Mouse (Mus musculus) ovary, adult 18-20 months (tissue): ENCODE data around the gene Tmem59l.

Source experiments
- DNase-seq: peaks from one replicate; pipeline ENCODE4 v3.0.0; 2022; ENCODE audit warnings: low spot score, mixed read lengths

Gene Tmem59l

DNA sequence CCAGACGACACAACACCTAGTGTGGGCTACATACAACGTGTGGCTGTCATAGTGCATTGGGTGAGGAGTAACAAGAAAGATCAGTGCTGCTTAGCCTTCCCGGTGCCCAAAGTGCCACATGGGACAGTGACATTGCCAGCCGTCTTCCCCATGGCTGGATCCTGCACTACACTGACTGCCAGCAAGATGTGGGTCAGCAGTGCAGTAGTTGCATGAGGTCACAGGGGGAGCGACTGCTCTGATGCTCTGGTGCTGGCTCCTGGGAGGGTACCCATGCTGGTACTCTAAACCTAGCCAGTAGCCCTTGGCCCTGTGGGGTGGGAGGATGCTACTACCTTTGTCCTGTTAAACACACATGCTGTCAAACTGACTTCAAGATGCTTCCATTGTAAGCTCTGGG, 27.0 kb downstream of the Tmem59l start:
- DNase-seq, result no peak

DNA sequence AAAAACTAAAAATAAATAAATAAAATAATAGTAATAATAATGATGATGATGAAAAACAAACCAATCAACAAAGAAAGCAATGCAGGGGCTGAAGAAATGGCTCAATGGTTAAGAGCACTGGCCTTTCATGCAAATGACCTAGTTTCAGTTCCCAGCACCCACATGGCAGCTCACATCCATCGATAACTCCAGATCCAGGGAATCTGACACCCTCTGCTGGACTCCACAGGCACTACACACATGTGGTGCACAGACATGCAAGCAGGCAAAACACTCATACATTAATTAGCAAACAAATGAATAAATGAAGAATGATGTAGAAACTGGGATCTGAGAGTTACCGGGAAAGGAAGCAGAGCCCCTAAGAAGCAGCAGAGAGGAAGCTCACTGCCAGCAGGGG, 27.5 kb downstream of the Tmem59l start:
- DNase-seq, result no peak

DNA sequence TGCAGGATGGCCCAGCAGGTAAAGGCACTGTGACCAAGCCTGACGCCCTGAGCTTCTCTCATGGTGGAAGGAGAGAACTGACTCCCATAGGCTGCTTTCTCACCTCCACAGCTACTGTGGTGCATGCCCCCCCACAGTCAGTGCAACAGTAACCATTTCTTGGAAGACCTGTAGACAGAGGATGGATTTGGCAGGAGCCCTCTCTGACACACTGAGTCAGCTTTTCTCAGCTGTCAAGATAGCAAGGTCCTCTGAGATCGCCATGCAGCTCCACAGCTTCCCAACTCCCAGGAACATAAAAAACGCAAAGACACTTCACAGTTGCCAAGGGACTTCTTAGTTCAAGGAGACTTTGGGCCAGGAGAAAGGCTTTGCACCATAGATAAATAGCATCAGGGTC, 28.7 kb downstream of the Tmem59l start:
- no peak for DNase-seq

DNA sequence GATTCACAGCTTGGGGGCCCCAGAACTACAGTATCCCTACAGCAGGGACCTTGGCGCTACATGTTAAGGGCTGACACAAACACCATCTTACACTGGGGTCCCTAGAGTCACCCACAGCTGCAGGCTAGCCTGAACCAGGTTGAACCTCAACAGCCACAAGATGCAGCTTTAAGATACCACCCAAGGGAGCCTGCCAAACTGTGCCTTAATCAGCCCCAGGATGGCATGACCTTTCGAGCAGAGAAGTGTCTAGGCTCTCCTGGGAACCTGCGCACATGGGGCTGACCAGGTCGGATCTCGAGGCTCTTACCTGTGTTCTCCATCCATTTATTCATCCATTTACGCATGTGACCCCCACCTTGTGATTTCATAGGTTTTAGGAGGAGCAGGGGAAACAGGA, 29.3 kb downstream of the Tmem59l start:
- DNase-seq, result no peak

DNA sequence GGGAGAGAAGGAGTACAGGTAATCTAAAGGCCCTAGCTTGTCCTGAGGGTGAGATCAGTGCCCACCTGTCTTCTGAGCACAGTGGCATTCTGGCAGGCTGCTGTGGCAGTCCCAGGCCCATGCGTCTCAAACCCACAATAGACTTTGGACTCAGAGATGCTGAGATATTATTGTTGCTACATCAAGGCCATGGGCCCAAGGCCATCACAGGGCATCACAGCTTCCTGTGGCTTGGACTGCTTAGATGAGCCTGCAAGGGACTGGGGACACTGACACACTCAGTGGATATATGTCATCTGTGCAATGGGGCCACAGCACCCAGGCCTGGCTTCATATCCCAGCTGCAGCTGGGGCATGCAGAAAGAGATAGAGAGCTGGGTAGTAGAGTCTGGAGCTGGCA, 30.2 kb downstream of the Tmem59l start:
- DNase-seq, result peak; percentile 48

DNA sequence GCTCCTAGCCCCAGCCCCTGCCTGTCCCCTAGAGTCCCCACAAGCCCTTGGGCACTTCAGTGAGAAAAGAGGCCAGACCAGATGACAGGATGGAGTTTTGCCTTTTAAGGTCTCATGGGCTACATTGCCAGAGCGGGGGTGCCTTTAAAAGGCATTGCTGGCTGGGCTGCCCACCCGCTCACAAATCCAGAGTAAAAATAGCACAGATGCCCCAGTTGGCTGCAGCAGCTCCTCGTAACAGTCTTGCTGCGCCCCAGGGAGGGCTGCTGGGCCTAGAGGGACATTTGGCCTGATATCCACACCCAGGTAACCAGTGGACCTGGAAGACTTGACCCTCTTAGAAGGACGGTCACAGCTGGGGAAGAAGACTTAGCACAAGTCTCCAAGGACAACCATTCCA, 33.3 kb downstream of the Tmem59l start:
- DNase-seq, result no peak

DNA sequence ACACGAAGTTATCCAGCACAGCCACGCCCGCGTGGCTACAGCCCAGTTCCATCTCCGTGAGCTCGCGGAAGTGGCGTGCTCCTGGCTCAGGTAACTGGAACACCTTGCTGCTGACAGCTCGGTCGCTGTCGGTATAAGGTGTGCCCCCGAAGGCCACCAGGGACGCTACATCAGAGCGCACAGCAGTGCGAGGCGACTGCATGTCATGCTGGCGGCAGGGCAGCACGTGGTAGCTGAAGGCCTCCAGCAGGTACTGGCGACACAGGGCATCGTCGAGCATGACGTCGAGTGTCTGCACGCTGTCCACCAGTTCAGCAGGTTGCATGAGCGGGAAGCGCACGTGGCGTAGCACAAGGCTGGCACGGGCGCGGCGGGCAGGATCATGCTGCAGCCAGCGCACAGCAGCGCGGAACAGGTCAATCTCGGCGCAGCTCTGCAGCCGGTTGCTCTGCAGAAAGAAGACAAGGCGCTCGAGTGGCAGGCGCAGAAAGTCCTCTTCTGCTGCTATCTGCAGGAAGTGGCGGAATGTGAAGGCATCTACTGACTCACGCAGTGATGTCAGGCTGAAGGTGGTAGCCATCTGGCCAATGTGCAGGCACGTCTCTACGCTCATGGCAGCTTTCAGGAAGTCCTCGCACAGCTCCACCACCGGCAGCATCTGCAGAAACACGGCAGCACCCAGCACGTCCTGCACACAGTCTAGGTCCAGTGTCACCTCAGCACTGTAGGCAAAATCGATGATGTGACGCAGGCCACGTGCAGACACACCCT, 34.8 kb downstream of the Tmem59l start:
- no peak for DNase-seq

DNA sequence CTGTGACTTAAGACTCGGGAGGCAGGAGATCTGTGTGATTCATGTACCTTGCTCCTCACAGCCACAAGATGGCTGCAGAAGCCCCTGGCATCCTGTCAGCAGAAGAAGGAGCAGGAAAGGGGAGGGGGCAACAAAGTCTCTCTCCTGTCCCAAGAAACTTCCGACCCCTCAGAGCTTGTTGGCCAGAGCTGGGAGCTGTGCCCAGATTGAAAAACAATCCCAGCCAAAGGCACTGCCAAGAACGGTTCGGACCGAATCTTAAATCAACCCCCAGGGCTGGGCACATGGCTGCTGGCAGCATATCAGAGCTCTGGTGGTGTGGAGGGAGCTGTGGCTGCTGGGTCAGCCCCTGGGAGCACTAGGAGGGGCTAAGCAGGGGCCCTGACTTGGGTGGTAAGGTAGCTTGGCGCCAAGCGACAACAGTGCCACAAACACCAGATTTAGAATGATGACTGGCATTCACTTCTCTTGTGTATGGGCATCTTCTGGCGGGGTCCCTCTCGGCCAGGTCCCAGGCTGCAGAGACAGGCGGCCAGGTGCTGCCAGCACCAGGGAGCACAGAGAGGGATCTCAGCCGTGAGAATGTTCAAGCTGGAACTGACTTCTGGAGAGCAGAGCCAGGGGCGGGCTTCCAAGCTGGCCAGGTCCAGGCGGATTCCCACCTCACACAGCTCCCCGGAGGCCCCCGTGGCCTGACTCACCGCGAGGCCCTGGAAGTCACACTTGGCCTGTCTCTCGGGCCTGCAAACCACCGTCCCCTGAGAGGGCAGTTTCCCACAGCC, 39.3 kb downstream of the Tmem59l start:
- DNase-seq, result no peak

DNA sequence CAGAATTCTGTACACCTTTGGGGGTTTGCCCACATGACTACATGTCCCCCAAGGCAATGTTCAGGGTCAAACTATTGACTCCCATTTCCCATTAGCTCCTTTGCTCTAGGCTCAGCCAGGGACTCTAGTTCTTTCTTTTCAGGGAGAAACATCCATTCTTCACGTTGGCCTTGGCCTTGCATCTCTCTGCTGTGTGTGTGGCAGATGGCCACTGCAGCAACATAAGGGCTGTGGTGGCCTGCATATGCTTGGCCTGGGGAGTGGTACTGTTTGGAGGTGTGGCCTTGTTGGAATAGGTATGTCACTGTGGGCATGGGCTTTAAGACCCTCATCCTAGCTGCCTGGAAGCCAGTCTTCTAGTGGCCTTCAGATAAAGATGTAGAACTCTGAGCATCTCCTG, 41.2 kb downstream of the Tmem59l start:
- DNase-seq, result no peak

DNA sequence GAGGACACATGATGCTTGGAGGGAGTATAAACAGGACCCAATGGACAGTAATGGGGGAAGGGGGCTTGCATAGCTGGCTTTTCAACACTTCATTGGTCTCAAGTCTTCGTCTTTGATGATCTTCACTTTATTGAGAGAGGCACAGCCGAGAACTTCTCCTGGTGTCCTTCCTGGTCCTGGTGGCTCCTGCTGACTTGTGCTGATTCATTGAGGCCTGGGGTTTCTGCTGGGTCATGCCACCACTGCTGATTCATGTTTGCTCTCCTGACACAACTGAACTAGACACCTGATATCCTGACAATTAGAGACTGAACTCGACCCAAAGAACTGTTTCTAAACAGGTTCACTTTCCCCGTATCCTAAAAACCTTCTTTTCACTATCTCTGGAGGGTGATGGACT, 43.8 kb downstream of the Tmem59l start:
- DNase-seq, result no peak

DNA sequence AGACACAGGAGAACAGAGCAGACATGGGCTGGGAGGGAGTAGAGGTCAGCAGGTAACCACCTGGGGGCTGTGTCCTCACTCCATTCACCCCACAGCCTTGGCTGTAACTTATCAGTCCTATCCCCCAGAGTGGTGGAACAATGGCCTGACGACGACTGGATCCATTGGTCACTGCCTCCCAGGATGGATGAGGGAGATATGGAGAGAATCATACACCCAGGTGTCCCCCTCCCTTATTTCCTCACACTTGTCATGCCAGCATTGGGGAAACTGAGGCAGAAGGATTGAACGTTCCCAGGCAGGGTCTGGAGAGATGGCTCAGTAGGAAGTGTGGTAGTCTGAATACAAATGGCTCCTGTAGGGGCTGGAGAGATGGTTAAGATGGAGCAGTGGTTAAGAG, 45.6 kb downstream of the Tmem59l start:
- DNase-seq, result no peak

DNA sequence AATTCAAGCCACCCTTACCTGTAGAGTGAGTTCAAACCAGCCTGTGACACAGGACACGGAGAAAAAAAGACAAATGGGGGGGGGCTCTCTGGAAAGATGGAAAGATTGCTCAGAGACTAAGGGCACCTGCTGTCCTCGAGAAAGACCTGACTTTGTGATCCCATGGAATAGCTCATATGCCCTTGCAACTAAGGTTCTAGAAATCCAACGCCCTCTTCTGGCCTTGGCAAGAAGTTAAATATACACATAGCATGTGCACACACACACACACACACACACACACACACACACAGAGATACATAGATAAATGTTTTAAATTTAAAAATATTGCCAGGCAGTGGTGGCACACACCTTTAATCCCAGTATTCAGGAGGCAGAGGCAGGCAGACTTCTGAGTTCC, 46.9 kb downstream of the Tmem59l start:
- DNase-seq, result no peak

DNA sequence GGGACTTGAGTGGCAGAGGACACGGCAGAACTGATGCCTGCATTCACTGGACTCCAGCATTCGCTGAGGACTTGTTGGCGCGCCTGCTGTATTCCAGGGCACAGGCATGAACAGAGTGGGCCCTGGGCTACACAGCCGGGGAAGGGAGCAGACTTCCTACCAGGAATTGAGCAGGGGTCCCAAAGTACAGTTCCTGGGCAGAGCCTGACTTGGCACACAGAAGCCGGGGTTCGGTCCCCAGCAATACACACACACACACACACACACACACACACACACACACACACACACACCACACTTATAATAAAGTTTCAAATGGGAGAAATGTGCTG, 47.3 kb downstream of the Tmem59l start:
- no peak for DNase-seq

DNA sequence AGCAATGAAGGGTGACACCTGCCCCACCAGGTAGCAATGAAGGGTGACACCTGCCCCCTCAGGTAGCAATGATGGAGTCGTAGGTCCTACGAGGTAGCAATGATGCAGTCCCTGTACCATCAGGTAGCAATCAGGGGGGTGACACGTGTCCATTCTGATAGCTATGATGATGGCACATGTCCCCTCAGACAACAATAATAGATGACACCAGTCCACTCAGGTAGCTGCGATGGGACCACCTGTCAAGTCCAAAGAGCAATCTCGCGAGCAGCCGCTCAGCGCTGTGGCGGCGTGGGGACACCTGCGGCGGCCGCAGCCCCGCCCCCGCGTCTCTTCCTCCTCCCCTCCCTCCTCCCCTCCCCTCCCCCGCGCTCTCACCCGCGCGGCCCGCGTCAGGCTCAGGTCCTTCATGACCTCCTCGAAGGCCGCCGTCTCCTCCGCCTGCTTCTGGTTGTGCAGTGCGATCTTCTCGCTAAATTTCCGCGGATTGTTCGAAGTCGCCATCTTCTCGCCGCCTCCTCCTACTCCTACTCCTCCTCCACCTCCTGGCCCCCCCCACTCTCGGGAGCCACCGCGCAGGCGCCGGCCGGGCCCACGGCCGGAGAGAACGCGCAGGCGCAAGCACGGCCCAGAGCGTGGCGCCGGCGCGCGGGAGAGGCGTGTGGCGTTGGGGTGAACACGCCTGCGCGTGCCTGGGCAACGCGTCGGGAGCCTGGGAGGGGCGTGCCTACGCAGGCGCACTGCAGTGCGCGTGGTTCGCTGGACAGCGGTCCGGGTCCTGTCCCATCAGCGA, 47.9 kb downstream of the Tmem59l start, which contains the start of gene Crtc1:
Crtc1 (minus strand) TSS at position 525 of the 793 bp plus-strand sequence.
- peak; percentile 95 for DNase-seq

DNA sequence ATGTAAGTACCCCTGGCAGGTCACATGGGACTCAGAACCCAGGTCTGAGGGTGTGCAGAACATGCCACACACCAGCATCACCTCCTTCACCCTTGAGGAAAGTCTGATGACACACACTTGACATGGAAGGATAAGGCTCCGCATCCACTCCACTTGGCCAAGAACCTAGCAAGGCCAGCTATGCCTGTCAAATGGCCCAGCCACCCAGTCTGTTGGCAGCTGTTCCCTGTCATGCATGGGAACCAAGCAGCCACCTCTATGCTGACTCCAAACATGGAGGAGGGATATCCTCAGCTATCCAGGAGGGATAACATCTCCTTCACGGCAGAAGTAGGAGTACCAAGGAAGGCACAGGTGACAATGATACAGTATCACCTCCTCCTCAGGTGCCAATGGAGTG, 48.7 kb downstream of the Tmem59l start:
- no peak for DNase-seq

DNA sequence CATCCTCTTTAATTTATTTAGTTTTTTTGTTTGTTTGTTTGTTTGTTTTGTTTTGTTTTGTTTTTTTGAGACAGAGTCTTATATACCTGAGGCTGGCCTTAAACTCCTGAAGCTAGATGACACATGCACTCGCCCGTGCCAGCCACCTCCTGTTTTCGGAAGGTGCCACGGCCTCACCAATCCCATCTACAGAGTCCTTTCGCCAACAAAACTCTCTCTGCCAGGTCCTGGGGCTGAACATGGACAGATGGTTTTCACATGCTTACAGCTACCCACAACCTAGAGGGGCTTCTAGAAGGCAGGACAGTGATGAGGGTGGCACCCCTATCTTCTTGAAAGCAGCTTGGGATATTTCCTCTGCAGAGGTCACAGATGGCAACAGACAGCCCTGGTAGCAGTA, 52.0 kb downstream of the Tmem59l start:
- no peak for DNase-seq
